Mouse (Mus musculus) lung, adult 10 weeks (tissue): ENCODE measurements around the gene Cdpf1. TPM values are rescaled to one million over a fixed set of nuclear protein-coding genes. Genes with fewer than 3 reads are reported as not detected.

Source experiments
- polyA plus RNA-seq: library from polyadenylated mRNA; stranded (reverse); fragments of 350-450 nt; fragmentation: Illumina TruSeq; extraction: RNeasy Lipid Tissue Mini Kit (QIAGEN cat#74804); gene quantifications from one replicate; pipeline ENCODE4 v1.2.3, GENCODE M21; 2014; ENCODE audit warnings: low read depth, low replicate concordance; ENCODE audit not compliant: insufficient read depth

Gene Cdpf1
- 34.2 TPM for polyA plus RNA-seq

GRCm38 (mm10) chr15:85811535-85812277, at the start of gene Cdpf1:
Cdpf1 (minus strand) TSS chr15:85811697.

GRCm38 (mm10) chr15:85859490-85860031, 48.1 kb upstream of the Cdpf1 start, which contains the start of gene Gtse1:
Gtse1 (plus strand) TSS chr15:85859745.

GRCm38 (mm10) chr15:85831954-85832590, 20.6 kb upstream of the Cdpf1 start, which contains the start of gene Ttc38:
Ttc38 (plus strand) TSS chr15:85832306.

GRCm38 (mm10) chr15:85821203-85822010, 9.9 kb upstream of the Cdpf1 start, which contains the start of gene Pkdrej:
Pkdrej (minus strand) TSS chr15:85821734.

Other genes with a start within 250 kb of the Cdpf1 start
- 1.8 TPM for gene Wnt7b, start 229.2 kb downstream of the Cdpf1 start, polyA plus RNA-seq
- 2.1 TPM for gene Ppara, start 76.7 kb downstream of the Cdpf1 start, polyA plus RNA-seq
- 0.09 TPM for gene Pkdrej, start 10.0 kb upstream of the Cdpf1 start, polyA plus RNA-seq
- gene Ttc38, start 20.6 kb upstream of the Cdpf1 start, polyA plus RNA-seq = 11.1 TPM
- gene Gtse1, start 48.0 kb upstream of the Cdpf1 start, polyA plus RNA-seq = 0.53 TPM
- gene Trmu, start 67.6 kb upstream of the Cdpf1 start, polyA plus RNA-seq = 11.9 TPM
- gene Celsr1, start 222.1 kb upstream of the Cdpf1 start, polyA plus RNA-seq = 3.8 TPM
- 11.9 TPM for gene Gramd4, start 246.0 kb upstream of the Cdpf1 start, polyA plus RNA-seq